Mouse (Mus musculus) E14TG2a.4 (cell line): ENCODE measurements around the gene Iqcm.

Experiments used
- CTCF ChIP-seq: conservative IDR thresholded peaks from 2 replicates; pipeline ENCODE4 v1.5.1; 2014; ENCODE audit warnings: low read length
- NANOG ChIP-seq: IDR thresholded peaks from 2 replicates; pipeline ENCODE4 v1.6.1; 2014; ENCODE audit warnings: borderline replicate concordance, low read length, mixed read lengths

DNA sequence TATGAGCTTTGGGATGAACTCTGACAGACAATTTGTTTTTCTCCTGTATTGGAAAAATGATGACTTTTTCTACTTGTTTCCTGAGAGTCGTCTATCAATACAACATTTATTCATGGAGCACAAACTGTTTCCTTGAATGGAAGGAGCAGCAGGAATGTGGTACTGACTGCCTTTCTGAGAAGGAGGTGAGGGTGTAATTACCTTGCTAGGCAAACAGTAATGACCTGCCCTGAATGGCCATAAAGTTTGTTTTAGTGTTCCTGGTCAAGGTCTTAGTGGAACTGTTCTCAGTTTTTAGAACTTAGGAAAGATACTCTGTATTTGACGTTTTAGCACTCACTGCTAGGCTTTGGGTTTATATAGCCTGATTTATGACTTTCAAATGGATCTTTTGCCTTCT, 147.8 kb downstream of the Iqcm start:
- no peak for TF ChIP-seq CTCF
- TF ChIP-seq NANOG: no peak
